Mouse (Mus musculus) liver, embryonic 11.5 days (tissue): ENCODE results near the gene Pola2. TPM values are rescaled to one million over a fixed set of nuclear protein-coding genes. Genes with fewer than 3 reads are reported as not detected.
A peak's percentile ranks its signal among the peaks of the same experiment; 100 is the strongest.

ENCODE experiments used
- ATAC-seq: fragments of 200-750 bp; cut with Nextera tagmentation; replicated peaks from 2 replicates; pipeline ENCODE4 v1.8.0; 2017; ENCODE audit warnings: moderate number of reproducible peaks, mild to moderate bottlenecking, moderate TSS enrichment, moderate library complexity; ENCODE audit not compliant: low FRiP score
- DNase-seq: peaks from one replicate; pipeline ENCODE4 v3.0.0-alpha.2; 2017; ENCODE audit warnings: low spot score
- H3K27ac ChIP-seq: fragments of 300-500 bp; sonication (generic); 2 replicates; pipeline ENCODE4 v1.5.1; 2014; ENCODE audit warnings: mild to moderate bottlenecking, low read depth, low read length, control low read depth
- H3K27me3 ChIP-seq: fragments of 300-500 bp; sonication (generic); replicated peaks from 2 replicates; pipeline ENCODE4 v1.6.1; 2014; ENCODE audit warnings: low read length, mixed read lengths; ENCODE audit not compliant: control insufficient read depth, insufficient read depth
- H3K36me3 ChIP-seq: fragments of 300-500 bp; sonication (generic); 2 replicates; pipeline ENCODE4 v1.6.1; 2014; ENCODE audit warnings: mild to moderate bottlenecking, low read length, moderate library complexity, mixed read lengths; ENCODE audit not compliant: control insufficient read depth, insufficient read depth
- H3K4me1 ChIP-seq: fragments of 300-500 bp; sonication (generic); replicated peaks from 2 replicates; pipeline ENCODE4 v1.6.1; 2014; ENCODE audit warnings: low read length, mixed read lengths; ENCODE audit not compliant: control insufficient read depth, insufficient read depth
- H3K4me2 ChIP-seq: fragments of 300-500 bp; sonication (generic); 2 replicates; pipeline ENCODE4 v1.6.1; 2014; ENCODE audit warnings: mild to moderate bottlenecking, control low read depth, moderate library complexity
- H3K4me3 ChIP-seq: fragments of 300-500 bp; sonication (generic); 2 replicates; pipeline ENCODE4 v1.5.1; 2014; ENCODE audit warnings: low read depth, low read length, control low read depth
- H3K9ac ChIP-seq: fragments of 300-500 bp; sonication (generic); 2 replicates; pipeline ENCODE4 v1.6.1; 2014; ENCODE audit warnings: low read depth, low read length, control low read depth
- H3K9me3 ChIP-seq: fragments of 300-500 bp; sonication (generic); 2 replicates; pipeline ENCODE4 v1.6.1; 2016; ENCODE audit warnings: low read length, inconsistent platforms, mixed read lengths; ENCODE audit not compliant: control insufficient read depth
- WGBS: fragments of 180-500 bp; shearing (Covaris S2); extraction: QIAGEN DNeasy Blood & Tissue Kit; methylation state at CpG from one replicate; pipeline ENCODE4 v1.1.7; 2014; 5-methylcytosine and 5-hydroxymethylcytosine counted together
- polyA plus RNA-seq: library from polyadenylated mRNA; unstranded; fragments of >200 nt; fragmentation: Nextera tagmentation; extraction: Ambion mirVana; gene quantifications from 2 replicates; pipeline ENCODE4 v1.2.1, GENCODE M21; 2014

Gene Pola2
- polyA plus RNA-seq, result 129 and 131 TPM in 2 replicates

DNA sequence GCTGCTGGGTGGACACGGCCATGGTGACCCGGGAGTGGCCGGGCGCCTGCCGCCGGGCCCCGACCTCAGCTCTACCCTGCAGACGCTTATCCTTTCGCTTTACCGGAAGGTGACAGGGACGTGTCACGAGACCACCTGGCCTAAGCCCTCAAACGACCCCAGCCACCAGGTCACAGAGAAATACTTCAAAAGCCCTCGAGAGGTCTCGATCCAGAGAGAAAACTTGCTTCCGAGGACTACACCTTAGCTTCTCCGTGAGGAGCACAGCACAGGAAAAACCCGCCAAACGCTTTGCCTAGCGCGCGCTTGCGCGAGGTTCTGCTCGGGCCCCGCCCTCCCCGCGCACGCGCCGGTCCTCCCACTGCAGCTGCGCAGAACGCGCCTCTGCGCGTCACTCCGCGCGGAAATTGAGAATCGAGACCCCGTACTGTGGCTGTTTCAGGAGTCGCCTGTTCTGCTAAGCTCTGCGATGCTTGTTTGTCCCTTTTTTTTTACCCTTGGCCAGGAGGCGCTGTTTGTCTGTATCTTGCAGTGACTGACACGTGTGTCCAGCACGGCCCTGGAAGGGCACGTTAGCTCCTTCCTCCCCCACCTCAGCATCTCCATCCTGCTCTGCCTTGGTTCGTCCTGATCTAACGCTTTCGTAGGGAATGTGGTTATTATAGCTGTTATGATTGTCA, at the start of gene Pola2:
Gene Pola2 (minus strand): TSS at position 320 of the 680 bp plus-strand sequence.
- under 1% methylated on average over 50 of the region's 50 CpGs for WGBS

DNA sequence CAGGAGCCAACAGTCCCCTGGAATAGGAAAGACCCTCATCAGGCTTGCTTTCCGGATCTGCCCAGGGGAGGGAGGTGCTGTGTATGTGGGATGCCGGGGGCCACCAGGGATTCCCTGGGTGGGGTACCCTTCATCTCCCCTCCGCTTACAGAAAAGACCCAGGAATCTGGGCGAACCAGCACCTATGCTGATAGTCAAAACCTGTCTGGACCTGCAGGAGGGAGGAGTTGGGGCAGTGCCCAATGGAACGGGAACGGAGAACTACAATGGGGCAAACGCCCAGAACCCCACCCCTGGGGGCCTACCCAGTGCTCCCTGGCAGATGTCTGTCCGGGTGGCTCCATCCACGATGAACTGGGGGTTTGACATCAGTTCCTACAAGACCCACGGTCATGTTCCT, 49.7 kb upstream of the Pola2 start:
- Histone ChIP-seq H3K9me3 (no peaks in the 10 kb centered on the region), H3K4me2 (peak overlapping the region; percentile 93), H3K9ac (no peak overlapping the region), H3K27me3 (0 out of 2 replicates have a peak, but pooled peaks cover 4% of the 10 kb centered on the region), H3K4me3 (peak overlapping the region; percentile 56), H3K4me1 (peaks cover 35% of the 10 kb centered on the region), H3K36me3 (peaks cover 3% of the 10 kb centered on the region; the same call in 1 of the 2 replicates), H3K27ac (no peak overlapping the region)
- DNase-seq, result no peak
- no peak for ATAC-seq
- WGBS, result 84% methylated on average over 10 of the region's 10 CpGs

More for the DNA sequence above, at the start of gene Pola2:
- H3K27ac ChIP-seq, result peak within 1 kb of the TSS; percentile 85
- ATAC-seq, result peak; percentile 72
- H3K9me3 ChIP-seq, result no peaks in the 10 kb centered on the region
- peak within 1 kb of the TSS; percentile 94 for H3K9ac ChIP-seq
- peaks cover 5% of the 10 kb centered on the region; the same call in 1 of the 2 replicates for H3K36me3 ChIP-seq
- no peaks in the 10 kb centered on the region for H3K27me3 ChIP-seq
- peak; percentile 89 for DNase-seq
- peak within 1 kb of the TSS; percentile 75 for H3K4me2 ChIP-seq
- H3K4me1 ChIP-seq, result peaks cover 37% of the 10 kb centered on the region
- H3K4me3 ChIP-seq, result peak within 1 kb of the TSS; percentile 85

DNA sequence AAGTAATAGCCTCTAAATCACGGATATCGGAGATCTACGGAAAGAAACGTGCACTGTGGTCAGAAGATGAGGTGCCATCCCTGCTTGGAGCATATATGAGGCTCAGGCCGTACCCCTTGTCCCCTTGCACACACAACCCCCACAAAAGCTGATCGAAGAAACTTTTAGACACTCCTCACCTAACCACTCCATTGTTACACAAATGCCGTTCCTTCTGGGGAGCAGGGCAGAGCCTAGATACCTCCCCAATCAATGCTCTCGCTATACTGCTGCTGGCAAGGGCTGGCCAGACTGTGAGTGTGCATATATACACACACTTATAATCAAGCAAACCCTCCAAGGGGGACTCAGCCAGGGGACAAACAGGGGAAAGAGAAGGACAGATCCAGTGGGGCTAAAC, 45.1 kb upstream of the Pola2 start:
- no peak overlapping the region for H3K27ac ChIP-seq
- H3K4me1 ChIP-seq, result peaks cover 5% of the 10 kb centered on the region
- ATAC-seq (no peak), DNase-seq (no peak)
- WGBS, result 86% methylated on average over 8 of the region's 8 CpGs
- H3K9ac ChIP-seq, result no peak overlapping the region
- peaks cover 9% of the 10 kb centered on the region; the same call in 1 of the 2 replicates for H3K36me3 ChIP-seq
- no peaks in the 10 kb centered on the region for H3K27me3 ChIP-seq
- no peak overlapping the region for H3K4me2 ChIP-seq
- H3K9me3 ChIP-seq, result no peaks in the 10 kb centered on the region
- H3K4me3 ChIP-seq, result no peak overlapping the region

DNA sequence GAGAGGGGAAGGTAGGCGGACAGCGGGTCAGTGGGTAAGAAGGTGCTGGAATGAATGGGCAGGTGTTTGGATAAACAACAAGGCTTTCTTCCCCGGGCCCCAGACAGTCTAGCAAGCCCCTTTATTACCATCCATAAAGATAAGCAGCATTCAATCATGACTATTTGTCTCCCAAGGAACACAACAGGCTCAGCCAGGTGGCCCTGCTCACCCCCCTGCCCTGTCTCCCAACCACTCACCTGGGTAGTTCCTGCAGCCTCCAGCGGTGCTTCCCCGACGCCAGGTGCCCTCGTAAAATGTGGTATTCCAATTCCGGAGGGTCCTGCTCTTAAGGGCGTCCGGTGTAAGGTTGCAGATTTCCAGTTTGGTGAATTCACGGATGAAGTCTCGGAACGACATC, 43.0 kb upstream of the Pola2 start:
- DNase-seq (no peak), ATAC-seq (no peak)
- peaks cover 3% of the 10 kb centered on the region; the same call in 1 of the 2 replicates for H3K4me1 ChIP-seq
- no peak overlapping the region for H3K27ac ChIP-seq
- no peak overlapping the region for H3K4me3 ChIP-seq
- H3K36me3 ChIP-seq, result peaks cover 9% of the 10 kb centered on the region; the same call in 1 of the 2 replicates
- no peaks in the 10 kb centered on the region for H3K27me3 ChIP-seq
- H3K9me3 ChIP-seq, result no peaks in the 10 kb centered on the region
- H3K4me2 ChIP-seq, result no peak overlapping the region
- 86% methylated on average over 13 of the region's 13 CpGs for WGBS
- no peak overlapping the region for H3K9ac ChIP-seq

- H3K4me3 ChIP-seq, result no peak overlapping the region
- H3K4me1 ChIP-seq, result no peaks in the 10 kb centered on the region; the same call in 1 of the 2 replicates
- H3K4me2 ChIP-seq, result no peak overlapping the region
- ATAC-seq, result no peak
- no peak overlapping the region for H3K9ac ChIP-seq
- WGBS, result 81% methylated on average over 11 of the region's 11 CpGs
- peaks cover 9% of the 10 kb centered on the region; the same call in 1 of the 2 replicates for H3K36me3 ChIP-seq
- no peak overlapping the region for H3K27ac ChIP-seq
- H3K9me3 ChIP-seq, result no peaks in the 10 kb centered on the region
- no peak for DNase-seq
- no peaks in the 10 kb centered on the region for H3K27me3 ChIP-seq
Observed at GRCm38 (mm10) chr19:6005541-6005940, 41.5 kb upstream of the Pola2 start.

DNA sequence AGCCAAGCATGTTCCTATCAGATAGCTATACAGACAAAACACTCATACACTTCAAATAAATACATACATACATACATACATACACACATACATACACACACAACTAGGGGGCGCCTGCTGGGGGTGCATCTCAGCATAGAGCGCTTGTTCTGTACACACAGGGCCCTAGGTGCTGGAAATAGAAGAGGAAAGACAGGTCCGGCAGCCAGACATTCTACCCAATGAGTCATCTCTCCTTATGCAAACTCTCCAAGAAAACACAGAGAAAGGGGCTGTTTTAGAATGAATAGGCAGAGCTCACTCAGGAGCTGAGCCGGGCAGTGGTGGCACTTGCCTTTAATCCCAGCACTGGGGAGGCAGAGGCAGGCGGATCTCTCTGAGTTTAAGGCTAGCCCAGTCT, 36.0 kb upstream of the Pola2 start:
- no peak overlapping the region for H3K27ac ChIP-seq
- H3K9me3 ChIP-seq, result no peaks in the 10 kb centered on the region
- WGBS, result 77% methylated on average over 5 of the region's 5 CpGs
- no peak for DNase-seq
- ATAC-seq, result no peak
- H3K4me2 ChIP-seq, result no peak overlapping the region
- H3K36me3 ChIP-seq, result no peaks in the 10 kb centered on the region; the same call in 1 of the 2 replicates
- H3K27me3 ChIP-seq, result no peaks in the 10 kb centered on the region
- no peaks in the 10 kb centered on the region for H3K4me1 ChIP-seq
- H3K4me3 ChIP-seq, result no peak overlapping the region
- H3K9ac ChIP-seq, result no peak overlapping the region

DNA sequence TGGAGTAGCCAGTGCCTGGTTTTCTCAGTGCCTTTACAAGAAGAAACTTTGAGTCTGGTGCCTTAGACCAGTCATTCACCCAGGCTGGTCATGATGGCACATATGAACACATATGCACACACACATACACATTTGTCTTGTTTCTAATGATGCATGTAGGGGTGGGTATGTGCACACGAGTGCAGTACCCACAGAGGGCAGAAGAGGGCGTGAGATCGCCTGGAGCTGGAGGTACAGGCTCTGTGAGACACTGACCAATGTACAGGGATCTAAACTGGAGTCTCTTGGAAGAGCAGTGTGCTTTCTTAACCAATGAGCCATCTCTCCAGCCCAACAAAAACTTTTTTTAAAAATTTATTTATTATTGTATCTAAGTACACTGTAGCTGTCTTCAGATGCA, 34.2 kb upstream of the Pola2 start:
- no peaks in the 10 kb centered on the region for H3K4me1 ChIP-seq
- ATAC-seq (no peak), DNase-seq (no peak)
- H3K36me3 ChIP-seq, result peaks cover 2% of the 10 kb centered on the region
- no peak overlapping the region for H3K4me3 ChIP-seq
- WGBS, result 83% methylated on average over 3 of the region's 3 CpGs
- no peak overlapping the region for H3K9ac ChIP-seq
- H3K27me3 ChIP-seq, result no peaks in the 10 kb centered on the region
- H3K27ac ChIP-seq, result no peak overlapping the region
- H3K4me2 ChIP-seq, result no peak overlapping the region
- H3K9me3 ChIP-seq, result no peaks in the 10 kb centered on the region

DNA sequence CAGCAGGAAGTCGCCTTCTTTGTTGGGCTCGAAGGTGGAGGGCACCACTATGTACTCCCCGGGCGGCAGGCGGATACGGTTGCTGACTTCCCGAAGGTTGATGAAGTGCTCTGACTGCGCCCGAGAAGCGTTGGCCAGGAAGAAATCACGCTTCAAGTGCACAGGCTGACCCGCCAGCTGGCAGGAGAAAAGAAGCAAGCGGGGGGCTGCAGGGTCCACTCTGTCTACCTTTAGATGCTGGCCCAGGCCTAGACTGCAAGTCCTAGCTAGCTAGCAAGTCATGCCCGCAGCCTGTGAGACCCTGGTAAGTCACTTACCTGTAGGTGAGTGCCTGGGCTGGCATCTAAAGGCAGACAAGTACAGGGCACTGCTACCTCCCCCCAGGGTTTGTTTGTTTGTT, 30.7 kb upstream of the Pola2 start:
- H3K27me3 ChIP-seq, result no peaks in the 10 kb centered on the region
- DNase-seq (no peak), ATAC-seq (no peak)
- H3K27ac ChIP-seq, result no peak overlapping the region
- peaks cover 7% of the 10 kb centered on the region for H3K36me3 ChIP-seq
- no peak overlapping the region for H3K9ac ChIP-seq
- no peaks in the 10 kb centered on the region for H3K9me3 ChIP-seq
- WGBS, result 87% methylated on average over 14 of the region's 14 CpGs
- H3K4me1 ChIP-seq, result no peaks in the 10 kb centered on the region
- H3K4me2 ChIP-seq, result no peak overlapping the region
- no peak overlapping the region for H3K4me3 ChIP-seq

- Histone ChIP-seq H3K9me3 (no peaks in the 10 kb centered on the region), H3K4me2 (no peak overlapping the region), H3K4me3 (no peak overlapping the region), H3K4me1 (peaks cover 12% of the 10 kb centered on the region), H3K9ac (no peak overlapping the region), H3K27ac (no peak overlapping the region), H3K27me3 (no peaks in the 10 kb centered on the region), H3K36me3 (peaks cover 7% of the 10 kb centered on the region)
- WGBS, result 69% methylated on average over 7 of the region's 7 CpGs
- no peak for ATAC-seq
- no peak for DNase-seq
Observed at GRCm38 (mm10) chr19:5992012-5992411, 28.0 kb upstream of the Pola2 start.
